Mouse (Mus musculus): ENCODE measurements around the gene Esr1. TPM values are rescaled to one million over a fixed set of nuclear protein-coding genes. Genes with fewer than 3 reads are reported as not detected.
"Not testable (repeated sequence)": the region's sequence is repeated elsewhere in the genome, so short reads cannot be mapped to it uniquely, and the experiment has no call there.

The Esr1 gene
- total RNA-seq, 2 experiments from 2014 or later, result 1.2 to 5.6 TPM

DNA sequence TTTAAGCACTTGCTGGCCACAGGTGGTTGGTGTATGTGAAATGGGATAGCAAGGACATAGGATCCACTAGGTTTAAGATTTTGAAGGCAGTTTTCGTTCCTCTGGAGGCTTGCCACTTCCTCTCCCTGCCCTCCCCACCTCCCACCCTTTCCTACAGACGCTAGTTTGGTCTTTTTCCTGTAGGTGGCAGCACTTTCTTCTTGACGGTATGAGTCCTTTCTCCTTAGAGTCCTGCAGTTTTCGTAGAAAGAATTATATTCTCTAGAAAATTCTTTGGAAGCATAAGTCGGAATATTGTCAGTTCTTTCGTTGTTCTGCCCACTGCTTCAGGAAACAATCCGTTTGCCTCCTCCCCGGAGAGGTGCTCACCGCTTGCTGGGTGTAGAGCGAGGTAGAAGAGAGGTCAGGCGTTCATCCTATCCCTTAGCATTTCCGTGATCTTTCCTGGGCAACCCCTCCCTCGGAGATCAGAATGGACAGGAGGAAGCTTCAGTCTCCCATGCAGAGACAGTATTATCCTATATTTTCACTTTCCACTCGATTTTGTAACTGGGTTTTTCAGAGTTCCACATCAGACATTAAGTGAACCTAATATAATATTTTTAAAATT lies 63.7 kb downstream of the Esr1 start:
- ATAC-seq (replicated peaks; ENCODE audit: low FRiP score, poor library complexity, severe bottlenecking), result not testable (repeated sequence)

- no peak for ATAC-seq (replicated peaks; ENCODE audit: low FRiP score, poor library complexity, severe bottlenecking)
These were observed 71.7 kb downstream of the Esr1 start for GRCm38 (mm10) chr10:4683106-4683505.

- ATAC-seq (replicated peaks; ENCODE audit: low FRiP score, poor library complexity, severe bottlenecking), result no peak
These were observed 72.4 kb downstream of the Esr1 start for GRCm38 (mm10) chr10:4683711-4684265.

DNA sequence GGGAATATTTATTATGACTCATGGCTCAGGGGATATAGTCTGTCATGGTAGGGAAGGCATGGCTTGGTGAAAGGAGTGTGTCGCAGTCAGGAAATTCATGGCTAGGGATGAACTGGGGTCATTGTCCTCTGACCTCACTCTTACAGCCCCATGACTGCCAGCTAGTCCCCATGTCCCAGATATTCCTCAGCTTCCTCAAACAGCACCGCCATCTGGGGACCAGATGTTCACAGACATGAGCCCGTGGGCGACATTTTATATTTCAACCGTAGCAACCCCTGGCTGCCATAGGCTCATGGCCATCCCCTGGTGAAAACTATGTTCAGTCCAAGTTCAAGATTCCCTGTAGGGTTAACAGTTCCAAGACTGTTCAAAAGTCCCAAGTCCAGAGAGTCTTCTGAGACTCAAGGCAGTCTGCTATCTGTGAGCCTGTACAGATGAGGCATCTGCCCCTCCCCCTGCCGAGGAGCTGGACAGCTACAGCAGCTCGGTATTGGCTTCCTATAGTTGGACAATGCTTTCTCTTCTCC lies 83.0 kb downstream of the Esr1 start:
- no peak for ATAC-seq (replicated peaks; ENCODE audit: low FRiP score, poor library complexity, severe bottlenecking)

DNA sequence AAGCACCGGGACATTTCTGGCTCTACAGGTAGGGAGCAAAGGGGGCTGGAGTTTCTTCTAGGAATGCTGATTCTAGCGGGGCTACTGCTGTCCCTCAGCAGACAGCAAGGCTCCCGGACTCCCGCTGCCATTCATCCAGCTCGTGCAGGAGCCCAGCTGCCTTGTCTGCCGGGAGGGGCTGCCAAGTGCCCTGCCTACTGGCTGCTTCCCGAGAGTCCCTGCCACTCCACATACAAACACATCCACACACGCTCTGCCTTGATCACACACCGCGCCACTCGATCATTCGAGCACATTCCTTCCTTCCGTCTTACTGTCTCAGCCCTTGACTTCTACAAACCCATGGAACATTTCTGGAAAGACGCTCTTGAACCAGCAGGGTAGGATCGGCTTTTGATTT lies 98.5 kb downstream of the Esr1 start:
- no peak for ATAC-seq (replicated peaks; ENCODE audit: low FRiP score, poor library complexity, severe bottlenecking)

GRCm38 (mm10) chr10:4711434-4711833 lies 100.0 kb downstream of the Esr1 start:
- no peak for ATAC-seq (replicated peaks; ENCODE audit: low FRiP score, poor library complexity, severe bottlenecking)

- no peak for ATAC-seq (replicated peaks; ENCODE audit: low FRiP score, poor library complexity, severe bottlenecking)
These were observed 100.9 kb downstream of the Esr1 start for GRCm38 (mm10) chr10:4712061-4712908.

GRCm38 (mm10) chr10:4713398-4713797 lies 102.0 kb downstream of the Esr1 start:
- ATAC-seq (replicated peaks; ENCODE audit: low FRiP score, poor library complexity, severe bottlenecking), result no peak

DNA sequence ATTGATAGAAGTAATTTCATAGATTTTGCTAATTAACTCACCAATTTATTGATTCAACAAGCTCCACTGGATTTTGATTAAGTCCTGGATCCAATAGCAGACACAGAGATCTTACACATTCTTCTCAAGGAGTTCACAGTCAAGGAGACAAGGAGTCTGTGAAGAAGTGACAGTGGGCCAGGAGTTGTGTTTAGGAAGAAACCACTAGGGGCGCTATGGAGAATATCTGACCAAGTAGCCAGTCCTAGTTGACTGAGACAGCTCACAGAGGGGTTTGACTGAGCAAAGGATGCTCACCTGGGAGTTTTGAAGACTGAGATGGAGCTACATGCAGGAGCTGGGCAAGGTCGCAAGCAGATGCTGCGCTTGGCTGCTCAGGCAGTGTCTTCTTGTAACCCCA lies 113.5 kb downstream of the Esr1 start:
- no peak for ATAC-seq (replicated peaks; ENCODE audit: low FRiP score, poor library complexity, severe bottlenecking)

GRCm38 (mm10) chr10:4726141-4726540 lies 114.7 kb downstream of the Esr1 start:
- ATAC-seq (replicated peaks; ENCODE audit: low FRiP score, poor library complexity, severe bottlenecking), result no peak

- ATAC-seq (replicated peaks; ENCODE audit: low FRiP score, poor library complexity, severe bottlenecking), result no peak
These were observed 120.9 kb downstream of the Esr1 start for GRCm38 (mm10) chr10:4732328-4732727.

- no peak for ATAC-seq (replicated peaks; ENCODE audit: low FRiP score, poor library complexity, severe bottlenecking)
These were observed 122.6 kb downstream of the Esr1 start for GRCm38 (mm10) chr10:4733987-4734386.

DNA sequence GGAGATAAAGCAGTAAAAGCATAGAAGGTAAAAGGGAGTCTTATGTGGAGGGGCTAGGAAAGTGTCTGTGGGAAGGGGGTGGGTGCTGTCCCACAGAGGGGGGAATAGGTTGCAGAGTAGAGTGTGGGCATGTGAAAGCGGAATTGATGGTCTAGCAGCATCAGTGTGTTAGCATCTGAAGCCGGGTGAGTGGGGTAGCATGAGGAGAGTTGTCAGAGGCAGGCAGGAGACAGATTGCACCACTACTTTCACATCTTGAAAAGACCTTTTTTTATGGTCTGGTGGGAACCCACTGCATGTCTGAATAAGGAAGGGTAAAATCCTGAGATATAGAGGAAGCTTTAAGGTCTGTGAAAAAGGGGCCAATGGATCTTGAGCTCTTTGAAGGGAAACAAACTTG lies 123.5 kb downstream of the Esr1 start:
- ATAC-seq (replicated peaks; ENCODE audit: low FRiP score, poor library complexity, severe bottlenecking), result no peak

DNA sequence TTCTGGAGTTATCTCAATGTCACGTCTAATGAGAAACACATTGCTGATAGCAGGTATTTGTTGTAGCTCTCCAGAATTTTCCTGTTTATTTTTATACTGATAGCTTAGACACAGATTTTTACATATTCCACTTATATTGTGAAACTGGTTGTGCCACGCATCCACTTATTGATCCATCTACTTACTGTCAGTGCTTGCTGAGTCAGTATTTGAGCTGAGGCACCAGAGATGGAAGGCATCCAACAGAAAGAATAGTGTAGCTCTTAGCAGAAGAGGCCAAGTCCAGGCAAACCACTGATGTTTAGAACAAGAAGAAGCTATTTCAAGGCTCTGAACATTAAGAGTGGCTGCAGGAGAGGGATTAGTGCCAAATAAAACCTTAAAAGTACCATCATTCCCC lies 126.9 kb downstream of the Esr1 start:
- ATAC-seq (replicated peaks; ENCODE audit: low FRiP score, poor library complexity, severe bottlenecking), result no peak

GRCm38 (mm10) chr10:4751091-4751490 lies 139.7 kb downstream of the Esr1 start:
- ATAC-seq (replicated peaks; ENCODE audit: low FRiP score, poor library complexity, severe bottlenecking), result not testable (repeated sequence)

DNA sequence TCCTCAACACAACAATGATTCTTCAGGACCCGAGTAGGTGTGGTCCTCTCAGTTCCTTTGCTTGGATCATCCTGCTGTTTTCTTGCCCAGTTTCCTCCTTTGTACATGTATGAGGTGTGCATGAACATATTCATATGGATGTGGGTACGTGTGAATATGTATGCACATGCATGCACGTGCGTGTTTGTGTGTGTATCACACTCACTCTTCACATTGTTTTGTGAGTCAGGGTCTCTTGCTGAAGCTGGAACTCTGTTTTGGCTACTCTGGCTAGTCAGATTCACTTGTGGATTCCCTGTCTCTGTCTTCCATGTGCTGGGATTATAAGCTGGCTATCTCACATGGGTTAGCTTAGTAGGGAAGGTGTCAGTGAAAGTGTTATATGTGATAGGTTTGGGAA lies 141.6 kb downstream of the Esr1 start:
- ATAC-seq (replicated peaks; ENCODE audit: low FRiP score, poor library complexity, severe bottlenecking), result no peak

- no peak for ATAC-seq (replicated peaks; ENCODE audit: low FRiP score, poor library complexity, severe bottlenecking)
These were observed 164.1 kb downstream of the Esr1 start for GRCm38 (mm10) chr10:4775541-4775940.

- no peak for ATAC-seq (replicated peaks; ENCODE audit: low FRiP score, poor library complexity, severe bottlenecking)
These were observed 164.8 kb downstream of the Esr1 start for GRCm38 (mm10) chr10:4776007-4776713.

DNA sequence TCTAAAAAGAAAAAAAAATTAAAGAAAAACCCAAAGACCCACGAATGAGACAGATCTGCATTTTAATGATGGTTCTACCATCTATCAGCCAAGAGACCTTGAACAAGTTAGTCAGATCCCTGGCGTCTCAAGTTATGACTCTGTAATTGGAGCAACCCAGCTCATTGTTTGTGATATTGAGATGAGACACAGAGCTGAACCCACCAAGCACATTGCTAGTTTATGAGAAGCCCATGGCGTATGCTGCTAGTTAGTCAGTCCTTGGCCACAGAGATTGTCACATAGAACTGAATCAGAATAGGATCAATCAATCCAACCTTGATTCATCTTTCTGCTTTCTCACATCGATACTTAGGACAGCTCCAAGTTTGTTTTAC lies 165.3 kb downstream of the Esr1 start:
- no peak for ATAC-seq (replicated peaks; ENCODE audit: low FRiP score, poor library complexity, severe bottlenecking)

DNA sequence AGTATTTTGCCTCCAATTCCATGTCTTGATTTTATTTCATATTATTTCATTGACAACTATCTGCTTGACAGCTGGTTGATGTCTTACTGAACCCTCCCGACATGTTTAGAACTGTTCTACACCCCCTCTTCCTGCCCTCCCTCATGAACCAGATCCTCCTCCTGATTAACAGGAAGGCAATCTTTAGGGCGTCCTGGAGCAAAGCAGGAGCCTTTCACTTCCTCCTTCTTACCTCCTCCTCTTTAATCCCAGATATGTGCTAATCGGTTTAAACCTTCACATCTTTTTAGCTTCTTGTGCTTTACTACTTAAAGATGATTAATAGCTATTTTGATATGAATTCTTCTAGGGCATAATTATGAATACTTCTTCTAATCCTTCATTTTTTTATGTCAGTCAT lies 166.6 kb downstream of the Esr1 start:
- no peak for ATAC-seq (replicated peaks; ENCODE audit: low FRiP score, poor library complexity, severe bottlenecking)

Measured in erythroblast, adult 5-6 weeks (primary cell).